Mouse (Mus musculus) adrenal gland, postnatal 10 days (tissue): ENCODE measurements around the gene Sipa1l3. TPM values are rescaled to one million over a fixed set of nuclear protein-coding genes. Genes with fewer than 3 reads are reported as not detected.
A peak's percentile ranks its signal among the peaks of the same experiment; 100 is the strongest.

Experiments
- DNase-seq: peaks from one replicate; pipeline ENCODE4 v3.0.0; 2021; ENCODE audit warnings: mixed read lengths
- total RNA-seq, 2 experiments: library from RNA; stranded (reverse); gene quantifications; 2 replicates each; pipeline ENCODE4 v1.2.3; 2021

Sipa1l3 gene
- total RNA-seq, 2 experiments from 2014 or later = 26.9 to 47.2 TPM

- DNase-seq = no peak
Observed at GRCm38 (mm10) chr7:29480183-29480582, 38.3 kb downstream of the Sipa1l3 start.

GRCm38 (mm10) chr7:29475005-29475404 lies 43.4 kb downstream of the Sipa1l3 start:
- no peak for DNase-seq

GRCm38 (mm10) chr7:29471309-29471708 lies 47.1 kb downstream of the Sipa1l3 start:
- no peak for DNase-seq

GRCm38 (mm10) chr7:29469602-29470344 lies 48.7 kb downstream of the Sipa1l3 start:
- DNase-seq = no peak

GRCm38 (mm10) chr7:29468593-29468992 lies 49.8 kb downstream of the Sipa1l3 start:
- DNase-seq = no peak

- DNase-seq = no peak
Observed at GRCm38 (mm10) chr7:29466585-29466984, 51.9 kb downstream of the Sipa1l3 start.

- no peak for DNase-seq
Observed at GRCm38 (mm10) chr7:29465736-29466135, 52.7 kb downstream of the Sipa1l3 start.

- DNase-seq = no peak
Observed at GRCm38 (mm10) chr7:29462820-29463219, 55.6 kb downstream of the Sipa1l3 start.

GRCm38 (mm10) chr7:29462178-29462577 lies 56.3 kb downstream of the Sipa1l3 start:
- DNase-seq = no peak

GRCm38 (mm10) chr7:29461557-29461956 lies 56.9 kb downstream of the Sipa1l3 start:
- no peak for DNase-seq

GRCm38 (mm10) chr7:29458889-29459740 lies 59.3 kb downstream of the Sipa1l3 start:
- no peak for DNase-seq

GRCm38 (mm10) chr7:29457772-29458171 lies 60.7 kb downstream of the Sipa1l3 start:
- DNase-seq = no peak

- no peak for DNase-seq
Observed at GRCm38 (mm10) chr7:29456716-29457115, 61.7 kb downstream of the Sipa1l3 start.

GRCm38 (mm10) chr7:29455591-29455990 lies 62.9 kb downstream of the Sipa1l3 start:
- DNase-seq = no peak

GRCm38 (mm10) chr7:29454965-29455364 lies 63.5 kb downstream of the Sipa1l3 start:
- DNase-seq = no peak

- peak; percentile 59 for DNase-seq
Observed at GRCm38 (mm10) chr7:29452991-29453741, 65.3 kb downstream of the Sipa1l3 start.

GRCm38 (mm10) chr7:29452381-29452780 lies 66.1 kb downstream of the Sipa1l3 start:
- DNase-seq = no peak

GRCm38 (mm10) chr7:29450175-29450574 lies 68.3 kb downstream of the Sipa1l3 start:
- peak; percentile 72 for DNase-seq

GRCm38 (mm10) chr7:29448830-29449229 lies 69.6 kb downstream of the Sipa1l3 start:
- no peak for DNase-seq

- no peak for DNase-seq
Observed at GRCm38 (mm10) chr7:29447147-29447829, 71.2 kb downstream of the Sipa1l3 start.

- no peak for DNase-seq
Observed at GRCm38 (mm10) chr7:29446156-29446555, 72.3 kb downstream of the Sipa1l3 start.

GRCm38 (mm10) chr7:29444527-29444926 lies 73.9 kb downstream of the Sipa1l3 start:
- DNase-seq = no peak
